Mouse (Mus musculus) layer of hippocampus, postnatal 10 days (tissue): ENCODE measurements around the gene Nfib. TPM values are rescaled to one million over a fixed set of nuclear protein-coding genes. Genes with fewer than 3 reads are reported as not detected.

Experiments
- DNase-seq, 2 experiments: peaks; one replicate each; pipeline ENCODE4 v3.0.0; 2021; ENCODE audit warnings: low spot score in 2 of 2
- long read RNA-seq: library from polyadenylated mRNA; stranded (forward); transcript quantifications from one replicate; pipeline ENCODE4 v2.0.0, GENCODE M21; 2023
- total RNA-seq, 2 experiments: library from RNA; stranded (reverse); gene quantifications; 2 replicates each; pipeline ENCODE4 v1.2.3; 2021

Nfib gene
- total RNA-seq, result 100 to 1,000 TPM; 218 to 236 TPM
- long read RNA-seq, full-length matches to known transcripts, result 68 of 151 reads
- long read RNA-seq, partial matches to known transcripts, result 7 of 151 reads
- long read RNA-seq, other reads (novel, unspliced or antisense), result 76 of 151 reads

DNA sequence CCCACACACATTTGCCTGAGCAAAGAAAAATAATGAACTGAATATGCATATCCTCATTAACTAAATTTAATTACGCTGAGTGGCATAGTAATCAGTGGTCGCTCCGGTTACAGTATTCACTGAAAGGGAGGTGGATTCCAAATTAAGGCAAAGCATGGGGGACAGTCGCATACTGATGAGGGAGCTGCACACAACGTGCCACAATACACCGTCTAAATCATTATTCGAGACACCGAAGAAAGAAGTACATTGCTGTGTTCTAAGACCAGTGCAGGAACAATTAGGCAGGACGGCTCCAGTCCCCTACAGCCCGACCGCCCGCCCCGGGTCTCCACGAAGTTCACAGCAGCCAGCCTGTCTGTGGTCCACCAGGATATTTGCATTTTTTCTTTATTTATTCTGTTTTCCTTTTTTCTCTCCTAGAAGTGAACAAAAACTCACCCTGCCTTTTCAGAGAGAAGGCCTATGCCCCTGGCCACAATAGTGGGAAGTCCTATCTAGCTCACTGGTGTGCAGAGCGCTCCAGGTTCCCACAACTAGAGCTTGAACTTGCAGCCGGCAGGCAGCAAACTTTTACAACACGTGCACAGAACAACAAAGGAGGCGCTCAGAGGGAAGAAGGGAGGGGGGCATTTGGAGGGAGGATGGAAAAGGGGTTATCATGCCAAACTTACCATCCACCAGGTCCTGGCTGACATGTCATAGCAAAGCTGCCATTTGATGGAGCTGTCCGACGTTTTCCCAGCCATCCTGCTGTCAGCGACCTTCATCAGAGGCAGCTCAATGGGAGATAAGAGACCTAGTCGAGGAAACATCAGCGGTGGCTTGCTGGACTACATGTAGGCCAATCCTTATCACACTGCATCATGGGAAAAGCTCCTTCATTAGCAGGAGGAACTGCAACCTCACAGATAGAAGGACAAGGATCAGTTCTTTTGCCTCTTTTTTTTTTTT, at the start of gene Nfib:
Gene Nfib, minus strand, starts transcription at position 910 of the 954 bp plus-strand sequence.
- DNase-seq, result peak; percentile 27 to 34

DNA sequence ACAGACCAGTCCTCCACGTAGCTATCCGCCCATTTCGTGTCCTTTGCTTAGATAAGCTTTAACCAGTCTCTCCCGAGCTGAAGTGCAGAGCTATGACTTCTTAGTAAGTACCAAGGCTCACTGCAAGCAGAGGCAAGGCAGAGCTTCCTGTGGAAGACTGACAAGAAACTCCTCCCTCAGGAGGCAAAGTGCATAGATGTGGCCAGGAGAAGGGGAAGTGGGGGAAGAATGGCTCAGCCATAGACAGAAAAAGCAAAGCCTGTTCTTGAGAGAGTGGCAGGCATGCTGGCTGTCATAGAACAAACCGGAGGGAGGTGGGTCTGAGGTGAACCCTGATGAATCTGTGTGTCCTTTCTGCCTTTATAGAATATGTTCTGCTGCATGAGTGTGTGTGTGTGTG, 30.2 kb upstream of the Nfib start:
- no peak for DNase-seq

DNA sequence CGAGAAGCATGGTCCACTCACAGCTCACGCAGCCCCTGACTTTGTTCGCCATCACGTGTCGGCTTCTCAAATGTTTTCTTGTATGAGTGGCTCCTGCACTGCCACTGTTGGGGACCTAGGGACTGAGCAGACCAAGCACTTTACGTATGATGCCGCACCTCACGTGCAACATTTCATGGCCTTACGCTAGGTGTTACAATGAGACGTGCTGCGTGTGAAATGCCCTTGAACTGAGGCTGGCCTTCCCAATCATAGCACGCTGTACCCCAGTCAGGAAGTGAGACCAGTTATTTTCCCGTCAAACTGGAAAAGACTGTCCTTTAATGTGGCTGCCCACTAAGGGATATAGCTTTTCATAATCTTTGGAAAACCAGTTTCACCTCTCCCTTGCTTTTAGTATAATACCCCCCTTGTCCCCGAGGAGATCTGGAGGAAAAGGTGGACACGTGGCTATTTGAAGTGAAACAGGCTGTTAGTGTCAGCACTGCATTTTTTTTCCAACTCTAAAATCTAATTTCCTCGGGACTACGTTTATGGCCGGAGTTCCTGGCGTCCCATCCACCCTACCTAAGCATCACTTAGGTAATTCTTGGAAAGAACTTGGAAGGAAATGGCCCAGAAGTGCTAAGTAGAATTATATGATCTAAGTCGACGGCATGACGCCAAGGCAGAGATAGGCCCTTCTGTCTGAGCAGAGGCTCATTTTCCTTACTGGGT, 29.4 kb upstream of the Nfib start:
- DNase-seq, result no peak

DNA sequence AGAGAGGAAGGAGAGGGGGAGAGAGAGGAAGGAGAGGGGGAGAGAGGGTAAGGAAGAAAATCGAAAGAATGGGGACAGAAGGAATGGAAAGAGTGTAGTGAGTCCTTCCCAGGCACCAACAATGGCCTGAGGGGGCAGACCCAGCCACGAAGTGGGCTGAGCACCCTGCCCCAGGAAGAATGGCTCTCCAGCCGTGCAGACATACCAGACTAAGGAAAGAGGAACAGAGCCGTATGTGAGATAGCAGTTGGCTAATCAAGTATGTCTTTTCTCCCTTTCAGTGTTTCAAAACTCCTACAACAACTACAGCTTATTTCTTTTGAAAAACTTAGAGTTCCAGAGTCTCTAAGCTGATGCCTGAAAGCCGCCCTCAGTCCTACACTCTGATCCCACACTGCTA, 28.8 kb upstream of the Nfib start:
- DNase-seq, result no peak

DNA sequence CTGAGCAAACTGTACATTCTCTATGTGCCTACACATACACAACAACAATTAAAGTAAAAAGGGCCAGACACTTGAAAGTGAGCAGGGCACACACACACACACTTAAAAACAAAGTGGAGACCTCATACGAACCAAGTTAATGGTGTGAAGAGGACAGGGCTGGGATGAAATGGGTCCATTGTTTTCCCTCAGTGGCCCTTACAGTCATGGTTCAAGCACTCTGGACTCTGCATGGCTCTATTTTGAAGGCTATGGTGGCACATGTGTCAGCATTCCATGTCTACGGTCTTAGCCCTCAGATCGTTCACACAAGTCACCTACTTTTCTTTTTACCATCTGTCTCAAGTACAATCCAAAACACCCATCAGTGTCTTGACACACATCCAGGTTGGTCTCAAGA, 28.1 kb upstream of the Nfib start:
- no peak for DNase-seq

DNA sequence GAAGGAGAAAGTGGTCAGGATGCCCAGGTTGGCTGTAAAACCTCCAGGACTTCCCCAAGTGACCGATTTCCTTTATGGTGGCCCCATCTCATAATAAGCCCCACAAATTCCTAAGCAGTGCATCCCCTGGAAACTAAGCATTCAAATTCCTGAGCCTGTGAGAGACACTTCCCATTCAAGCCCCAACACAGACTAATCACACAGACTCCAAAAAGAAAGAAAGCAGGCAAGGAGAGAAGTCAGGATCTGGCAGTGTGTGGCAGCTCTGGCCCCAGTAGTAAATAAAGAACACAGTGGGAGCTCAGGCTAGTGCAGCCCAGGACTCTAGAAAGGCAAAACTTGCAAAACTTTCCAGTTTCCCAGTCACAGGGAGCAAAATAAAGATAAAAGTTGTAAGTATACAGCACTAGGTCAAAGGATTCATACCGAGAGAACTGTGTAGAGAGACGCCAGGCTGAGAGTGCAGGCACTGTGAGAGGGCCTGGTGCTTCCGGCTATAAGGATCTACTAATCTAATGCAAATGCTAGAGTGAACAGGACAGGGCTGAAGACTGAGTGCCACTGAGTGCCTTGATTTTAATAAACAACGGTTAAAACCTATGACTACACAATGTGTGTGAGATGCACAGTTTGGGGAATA, 24.8 kb upstream of the Nfib start:
- DNase-seq, result no peak

DNA sequence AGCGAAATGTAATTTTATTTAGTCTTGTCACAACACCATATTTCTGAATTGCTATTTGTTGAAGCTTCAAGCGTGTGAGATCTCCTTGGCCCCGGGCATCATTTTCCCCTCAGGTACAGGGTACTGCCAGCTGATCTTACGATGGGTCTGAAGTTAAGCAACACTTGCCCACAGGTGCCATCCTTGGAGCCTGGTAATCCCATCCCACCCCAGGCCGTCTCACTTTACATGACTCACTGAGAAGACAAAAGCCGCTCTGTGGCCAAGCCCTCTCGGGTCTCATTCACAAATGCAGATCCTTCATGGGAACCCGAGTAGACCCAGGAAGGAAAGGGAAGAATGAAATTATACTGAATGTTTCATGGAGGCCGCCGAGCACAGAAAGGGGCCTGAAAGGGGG, 18.5 kb upstream of the Nfib start:
- DNase-seq, result no peak

DNA sequence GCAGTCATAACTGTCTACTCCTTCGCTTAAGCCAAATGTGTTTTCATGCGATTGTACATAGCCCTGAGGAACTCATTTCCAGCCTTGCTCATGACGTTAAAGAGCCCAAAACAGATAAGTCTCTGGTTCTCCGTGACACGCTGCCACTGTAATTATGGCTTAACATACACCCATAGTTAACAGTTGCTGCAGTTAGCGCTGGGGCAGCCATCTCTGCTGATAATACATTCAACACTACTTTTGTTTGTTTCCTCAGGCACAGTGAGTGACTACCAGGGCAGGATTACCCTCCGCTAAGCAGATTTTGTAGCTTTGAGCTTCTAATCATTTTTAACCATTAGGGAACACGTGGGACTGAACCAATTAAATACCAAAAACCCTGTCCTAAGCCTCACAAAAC, 17.5 kb upstream of the Nfib start:
- no peak for DNase-seq

DNA sequence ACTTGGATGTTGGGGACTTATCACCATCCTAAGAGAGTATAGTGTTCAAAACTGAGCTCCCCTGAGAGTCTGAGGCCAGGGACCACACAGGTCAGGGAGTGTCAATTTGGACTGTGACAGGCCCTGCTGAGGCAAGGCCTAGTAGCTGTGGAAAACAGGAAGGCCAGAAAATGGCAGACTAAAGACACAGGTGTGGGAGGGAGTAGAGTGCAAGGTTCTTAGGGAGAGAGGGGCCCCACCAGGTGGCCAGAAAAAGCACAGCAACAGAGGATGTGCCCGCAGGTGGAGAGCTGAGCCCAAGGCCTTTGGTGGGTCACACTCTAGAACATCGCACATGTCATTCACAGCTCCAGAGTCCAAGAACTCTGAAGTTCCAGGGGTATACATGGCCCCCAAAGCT, 10.3 kb upstream of the Nfib start:
- no peak for DNase-seq

DNA sequence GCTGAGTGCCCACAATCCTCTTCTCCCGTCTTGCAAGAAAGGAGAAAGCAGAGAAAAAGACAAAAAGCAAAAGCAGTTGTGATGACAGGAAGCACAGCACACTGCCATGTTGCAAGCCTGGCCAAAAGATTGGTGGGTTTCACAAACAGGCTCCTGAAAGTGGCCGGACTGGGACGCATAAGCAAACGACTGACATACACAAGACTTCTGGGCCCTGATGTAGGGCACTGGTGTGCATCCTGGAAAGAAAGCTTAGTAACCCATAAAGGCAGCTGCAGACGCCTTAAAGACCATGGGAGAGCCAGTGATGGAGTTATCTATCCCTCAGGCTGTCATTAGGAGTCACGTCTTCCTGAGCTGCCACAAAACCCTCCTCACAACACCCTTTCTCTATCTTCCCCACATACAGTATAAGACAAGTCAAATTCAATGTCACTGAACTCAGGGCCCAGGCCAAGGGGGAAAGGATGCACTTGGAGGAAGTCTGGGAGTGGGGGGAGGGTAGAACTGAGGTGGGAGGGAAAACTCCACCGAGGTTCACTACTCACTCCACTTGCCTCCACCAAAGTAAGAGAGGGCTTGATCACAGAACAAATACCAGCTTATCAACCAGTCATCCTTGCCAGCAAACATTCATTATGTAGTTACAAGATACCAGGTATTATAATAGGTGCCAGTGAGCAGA, 6.2 kb upstream of the Nfib start:
- no peak for DNase-seq

DNA sequence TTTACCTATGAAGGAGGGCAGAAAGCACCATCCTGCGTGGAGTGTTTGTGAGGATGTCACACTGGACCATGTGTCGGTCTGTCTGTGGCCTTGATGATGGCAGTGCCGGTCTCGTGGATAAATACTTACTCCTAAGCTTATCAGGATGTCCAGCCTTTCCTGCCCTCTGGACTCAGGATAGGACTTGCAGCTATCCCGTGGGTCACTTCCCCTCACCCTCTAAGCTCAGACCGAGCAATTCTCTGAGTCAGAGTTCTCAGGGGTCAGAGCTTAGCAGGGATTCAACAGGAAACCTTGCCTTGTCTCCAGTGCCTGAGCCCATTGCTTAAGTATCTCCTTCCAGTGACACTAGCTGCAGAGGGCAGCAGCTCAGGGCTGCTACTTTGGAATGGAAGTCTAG, 4.1 kb upstream of the Nfib start:
- no peak for DNase-seq

DNA sequence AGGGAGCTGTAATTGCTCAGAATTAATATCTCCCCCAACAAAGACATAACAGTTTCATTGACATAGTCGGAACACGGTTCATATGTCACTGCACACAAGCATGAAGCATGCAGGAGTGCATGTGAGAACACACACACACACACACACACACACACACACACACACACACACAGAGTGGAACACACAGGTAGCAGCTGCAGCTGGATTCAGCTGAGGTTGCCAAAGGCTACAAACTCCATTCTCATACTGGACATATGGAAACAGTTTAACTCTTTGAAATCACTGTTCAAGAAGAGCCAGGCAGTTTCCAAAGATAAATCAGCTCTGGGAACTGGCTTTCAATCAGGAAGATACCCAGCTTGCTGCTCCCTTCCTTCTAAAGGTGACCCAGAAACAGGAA, 462 bp upstream of the Nfib start:
- DNase-seq, result no peak

DNA sequence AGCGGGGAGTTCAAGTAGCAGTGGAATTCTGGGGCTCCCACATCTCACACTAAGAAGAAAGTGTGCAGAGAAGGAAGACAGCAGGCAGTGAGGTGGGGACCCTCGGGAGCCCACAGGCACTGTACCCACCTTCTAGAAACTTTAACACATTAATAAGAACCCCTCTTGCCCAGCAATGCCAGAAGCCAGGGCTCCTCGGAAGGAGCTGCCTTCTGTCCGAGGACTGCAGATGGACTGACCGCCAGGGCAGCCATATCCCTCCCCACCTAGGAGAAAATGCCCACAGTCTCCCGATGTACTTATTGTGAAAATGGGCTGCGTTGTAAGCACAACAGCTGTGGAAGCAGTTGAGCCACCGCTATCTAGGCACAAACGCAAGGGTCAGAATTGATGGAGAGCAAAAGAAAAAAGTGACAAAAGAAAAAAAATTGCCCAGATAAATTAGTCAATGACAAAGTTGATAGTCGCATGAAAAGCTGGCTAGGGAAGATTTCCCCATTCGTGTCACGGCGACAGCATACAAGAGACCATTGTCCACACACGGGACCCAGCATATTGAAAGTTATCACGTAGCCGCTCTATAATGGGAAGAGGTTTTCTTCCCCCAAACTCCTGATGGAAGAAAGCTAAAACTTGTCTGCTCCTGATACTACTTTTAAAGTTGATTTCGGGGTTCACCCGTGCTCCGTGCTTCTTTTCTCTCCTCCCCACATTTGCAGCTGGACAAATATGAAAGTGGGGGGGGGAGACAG, 1.3 kb downstream of the Nfib start:
- no peak for DNase-seq

DNA sequence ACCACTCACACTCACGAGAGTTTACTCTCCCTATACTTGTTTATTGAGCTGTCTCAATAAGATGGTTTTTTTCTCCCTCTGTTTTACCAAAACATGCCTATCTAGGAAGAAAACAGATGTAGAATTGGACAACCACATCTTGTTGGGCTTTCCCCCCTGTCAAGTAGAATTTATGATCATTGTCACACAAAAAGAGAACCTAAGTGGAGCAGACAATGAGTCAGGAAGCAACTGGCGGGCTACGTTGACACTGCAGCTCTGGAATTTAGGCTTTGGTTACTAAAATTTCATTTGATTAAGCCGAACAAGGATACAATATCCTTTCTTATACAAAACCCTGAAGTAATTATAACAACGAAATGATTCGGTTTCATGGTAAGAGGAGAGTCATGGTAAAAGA, 2.7 kb downstream of the Nfib start:
- DNase-seq, result no peak

DNA sequence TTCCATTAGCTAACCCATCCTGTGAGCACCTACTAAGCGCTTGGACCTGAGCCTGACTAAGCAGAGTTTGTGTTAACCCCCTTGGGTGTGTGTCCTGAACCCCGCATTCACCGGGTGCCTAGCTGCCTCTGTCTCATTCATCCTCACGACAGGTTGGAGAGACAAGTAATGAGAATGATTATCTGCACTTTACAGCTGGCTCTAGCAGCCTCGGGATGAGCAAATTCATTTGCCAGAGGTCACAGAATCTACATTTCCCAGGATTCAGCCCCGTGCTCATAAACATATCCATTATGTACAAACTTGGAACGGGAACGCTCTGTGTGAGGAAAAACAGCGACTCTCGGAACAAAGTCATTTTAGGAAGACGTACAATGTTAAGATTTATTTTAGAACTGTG, 6.0 kb downstream of the Nfib start:
- DNase-seq, result no peak

DNA sequence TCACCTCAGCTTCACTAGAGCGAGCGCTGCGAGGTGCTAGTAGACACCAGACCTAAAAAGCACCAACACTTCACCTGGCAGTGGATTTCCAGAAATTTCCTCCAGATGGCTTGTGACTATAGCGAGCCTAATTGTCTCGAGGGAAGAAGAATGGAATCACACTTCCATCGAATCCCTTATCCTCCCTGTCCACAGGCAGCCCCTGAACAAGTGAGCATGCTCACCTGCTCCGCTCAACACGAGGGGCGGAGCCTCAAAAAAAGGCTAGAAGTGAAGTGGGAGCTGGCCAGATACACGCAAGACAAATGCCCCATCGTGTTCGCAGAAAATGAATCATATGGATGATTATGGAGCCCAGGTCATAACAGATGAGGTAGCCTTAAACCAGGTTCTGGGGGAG, 6.9 kb downstream of the Nfib start:
- no peak for DNase-seq

DNA sequence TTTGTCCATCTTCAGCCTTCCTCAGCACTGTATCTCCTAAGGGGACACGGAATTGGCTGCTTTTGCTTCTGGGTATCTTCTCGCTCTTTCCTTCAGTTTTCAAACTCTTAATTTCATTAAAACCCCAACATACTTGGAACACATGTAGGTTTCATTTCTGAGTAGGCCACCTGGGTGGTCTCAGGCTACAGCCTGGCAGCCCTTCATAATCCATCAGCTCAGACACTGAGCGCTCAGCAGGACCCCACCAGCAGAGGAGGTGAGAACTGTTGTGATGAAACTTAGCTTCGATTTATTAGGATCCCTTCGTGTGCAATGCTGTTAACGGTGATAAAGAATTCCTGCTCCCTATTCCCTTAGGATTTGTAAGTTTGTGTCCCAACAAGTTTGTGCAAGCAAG, 8.4 kb downstream of the Nfib start:
- DNase-seq, result no peak

DNA sequence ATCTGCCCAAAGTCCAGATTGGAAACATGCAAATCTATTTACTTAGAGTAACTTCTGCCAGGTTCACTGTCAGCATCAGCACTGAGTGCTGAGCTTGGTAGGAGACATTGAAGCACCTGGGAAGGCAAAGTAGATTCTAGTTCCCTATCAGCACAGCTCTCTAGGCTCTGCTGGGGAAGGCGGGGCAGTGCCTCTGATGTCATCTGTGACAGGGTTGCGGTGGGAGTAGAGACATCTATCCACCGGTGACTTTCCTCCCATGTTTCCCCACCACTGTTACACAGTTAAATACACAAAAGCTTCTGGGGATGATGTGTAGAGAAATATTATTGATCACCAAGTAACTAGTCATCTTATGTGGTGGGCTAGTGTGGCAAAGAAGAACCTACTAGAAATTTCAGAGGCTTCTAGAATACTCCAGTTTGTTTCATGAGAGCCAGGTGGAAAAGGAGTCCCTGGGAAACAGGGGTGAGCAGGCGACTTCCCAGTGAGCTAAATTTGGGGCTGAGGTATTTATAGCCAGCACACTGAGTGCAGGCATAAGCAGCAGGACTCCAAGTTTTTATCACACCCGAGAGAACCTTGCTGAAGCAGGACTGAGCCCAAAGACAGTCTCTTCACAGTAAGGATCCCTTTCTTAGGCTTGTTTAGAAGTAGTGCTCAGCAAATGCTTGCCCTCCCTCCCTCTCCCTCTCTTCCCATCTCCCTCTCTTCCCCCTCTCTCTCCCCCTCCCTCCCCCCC, 9.6 kb downstream of the Nfib start:
- no peak for DNase-seq

DNA sequence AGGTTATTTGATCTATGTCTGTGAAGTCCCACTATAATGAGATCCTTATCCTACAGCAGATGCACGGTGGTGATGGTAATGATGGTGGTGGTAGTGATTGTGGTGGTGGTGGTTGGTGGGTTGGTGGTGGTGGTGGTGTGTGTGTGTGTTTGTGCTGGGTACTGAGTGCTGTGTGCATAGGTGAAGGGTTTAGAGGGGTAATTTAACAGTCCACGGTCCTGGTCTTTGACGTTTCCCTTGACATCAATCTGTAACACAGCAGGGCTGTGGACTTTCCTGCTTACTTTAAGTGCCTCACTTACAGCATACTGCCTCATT, 13.6 kb downstream of the Nfib start:
- DNase-seq, result no peak
